Mouse (Mus musculus): ENCODE measurements at regions not wholly inside any gene's neighbourhood (a gene's known extent, or its start where the extent isn't known, plus 50 kb on each side); places are given as distances from the start of the nearest gene placed in this dataset.

DNA sequence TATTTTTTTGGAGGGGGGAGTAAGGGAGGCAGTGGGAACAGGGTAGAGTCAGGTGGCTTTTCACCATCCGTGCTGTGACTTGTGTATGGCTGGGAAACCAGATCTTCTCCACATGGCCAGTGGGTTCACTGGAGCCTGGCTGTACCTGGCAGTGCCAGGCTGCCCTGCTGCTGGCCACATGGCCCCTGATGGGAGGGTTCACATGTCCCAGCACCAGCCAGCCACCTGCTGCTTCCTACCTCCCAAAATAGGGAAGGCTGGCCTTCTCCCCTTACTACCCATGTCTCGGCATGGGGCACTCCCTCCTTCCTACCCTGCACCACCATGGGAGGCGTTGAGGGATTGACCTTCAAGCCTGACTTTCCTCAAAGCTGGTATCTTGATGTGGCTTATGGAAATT lies 82.9 kb upstream of the 1600014C23Rik start:
- DNase-seq: no peak

DNA sequence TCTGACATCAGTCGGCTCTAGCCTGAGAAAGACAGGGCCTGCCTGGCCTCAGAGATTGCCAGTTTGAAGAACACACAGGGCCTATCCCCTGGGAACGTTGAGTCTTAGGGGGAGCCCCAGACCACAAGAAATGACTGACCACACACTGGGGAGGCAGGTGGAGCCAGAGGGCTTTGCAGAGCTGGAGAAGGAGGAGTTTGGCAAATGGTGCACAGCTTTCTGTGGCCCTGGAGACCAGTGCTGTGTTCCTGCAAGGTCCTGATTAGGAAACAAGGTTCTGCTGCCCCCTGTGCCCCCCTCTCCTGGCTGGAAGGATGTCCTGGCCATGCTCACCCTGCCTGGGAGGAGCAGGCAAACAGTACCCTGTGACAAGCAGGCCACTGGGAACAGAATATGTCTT lies 82.2 kb upstream of the 1600014C23Rik start:
- no peak for DNase-seq

DNA sequence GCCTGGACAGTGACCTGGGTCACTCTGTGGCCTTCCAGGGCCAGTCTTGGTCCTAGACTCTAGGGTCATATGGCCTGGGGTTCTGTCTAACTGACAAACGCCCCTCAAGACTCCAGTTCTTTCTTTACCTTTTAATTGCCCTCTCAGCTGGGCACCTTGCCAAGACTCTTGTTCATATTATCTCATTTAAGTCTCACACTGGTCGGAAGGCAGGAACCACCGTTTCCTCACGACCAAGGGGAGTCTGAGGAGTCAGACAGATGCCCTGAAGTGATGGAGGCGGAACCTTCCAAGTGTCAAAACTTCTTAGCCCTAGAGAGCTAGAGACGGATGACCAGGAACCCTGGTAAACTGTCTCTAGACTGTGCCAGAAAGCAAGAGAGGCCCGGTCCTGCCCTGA lies 81.7 kb upstream of the 1600014C23Rik start:
- DNase-seq: no peak

DNA sequence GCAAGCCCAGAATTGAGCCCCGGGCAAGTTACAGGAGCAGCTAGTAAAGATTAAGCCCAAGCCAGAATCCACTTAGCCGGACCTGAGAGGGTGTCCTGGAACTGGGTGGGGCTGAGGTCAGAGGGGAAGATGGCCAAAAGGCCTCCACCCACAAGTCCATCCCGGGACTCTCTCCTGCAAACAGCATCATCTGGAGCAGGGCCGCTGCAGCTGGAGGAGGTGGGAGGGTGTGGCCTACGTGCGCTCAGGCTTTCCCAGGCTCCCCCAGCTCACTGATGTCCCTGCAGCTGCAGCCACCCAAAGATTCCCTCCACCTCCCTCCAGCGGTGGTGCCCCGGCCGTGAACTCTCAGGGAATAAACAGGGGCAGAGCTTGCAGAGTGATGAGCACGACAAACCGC lies 80.9 kb upstream of the 1600014C23Rik start:
- DNase-seq: no peak

DNA sequence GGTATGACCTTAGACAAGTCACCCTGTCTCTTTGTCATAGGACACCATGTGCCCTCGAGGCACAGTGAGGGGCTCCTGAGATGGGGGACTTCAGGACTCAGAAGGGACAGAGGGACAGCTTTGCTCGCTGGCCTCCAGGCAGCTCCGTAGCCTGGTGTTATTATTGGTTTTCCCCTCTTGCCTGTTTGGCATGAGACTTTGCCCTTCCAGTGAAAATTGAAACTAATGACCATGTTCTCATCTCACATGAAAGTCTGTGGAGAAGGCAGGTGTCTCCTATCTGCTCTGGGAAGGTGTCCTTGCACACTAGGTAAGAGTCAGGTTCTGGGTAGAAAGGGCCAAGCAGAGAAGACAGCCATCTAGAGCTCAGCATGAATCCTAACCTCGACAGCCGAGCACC lies 80.3 kb upstream of the 1600014C23Rik start:
- DNase-seq: no peak

DNA sequence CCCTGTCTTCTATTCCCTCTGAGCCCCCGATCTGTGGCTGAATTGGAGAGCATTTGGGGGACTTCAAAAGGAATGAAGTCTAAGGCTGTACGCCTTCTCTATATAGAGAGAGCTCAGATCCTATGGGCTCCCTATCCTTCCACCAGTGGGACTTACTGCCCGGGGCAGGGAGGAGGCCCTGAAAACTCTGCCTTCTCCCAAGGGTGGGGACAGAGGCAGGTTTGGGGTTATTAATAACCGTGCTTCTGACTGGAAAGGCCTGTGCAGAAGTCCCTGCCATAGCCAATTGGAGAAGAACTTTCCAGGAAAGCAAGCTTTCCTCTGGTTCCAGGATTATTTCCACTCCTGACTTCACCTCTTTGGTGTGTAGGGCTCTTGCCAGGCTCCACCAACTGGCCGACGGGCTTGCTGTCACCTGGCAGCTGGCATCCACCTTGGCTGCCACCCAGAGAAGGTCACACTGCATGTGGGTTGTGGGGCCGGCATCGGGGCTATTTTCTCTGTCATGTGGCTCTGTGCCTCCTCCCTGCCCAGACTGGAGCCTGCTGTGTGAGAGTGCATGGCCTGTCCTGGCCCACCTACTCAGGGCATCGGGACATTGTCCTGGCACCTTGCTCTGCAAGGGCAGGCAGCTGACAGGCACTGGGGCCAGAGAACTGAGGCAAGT lies 78.8 kb upstream of the 1600014C23Rik start:
- DNase-seq: no peak

DNA sequence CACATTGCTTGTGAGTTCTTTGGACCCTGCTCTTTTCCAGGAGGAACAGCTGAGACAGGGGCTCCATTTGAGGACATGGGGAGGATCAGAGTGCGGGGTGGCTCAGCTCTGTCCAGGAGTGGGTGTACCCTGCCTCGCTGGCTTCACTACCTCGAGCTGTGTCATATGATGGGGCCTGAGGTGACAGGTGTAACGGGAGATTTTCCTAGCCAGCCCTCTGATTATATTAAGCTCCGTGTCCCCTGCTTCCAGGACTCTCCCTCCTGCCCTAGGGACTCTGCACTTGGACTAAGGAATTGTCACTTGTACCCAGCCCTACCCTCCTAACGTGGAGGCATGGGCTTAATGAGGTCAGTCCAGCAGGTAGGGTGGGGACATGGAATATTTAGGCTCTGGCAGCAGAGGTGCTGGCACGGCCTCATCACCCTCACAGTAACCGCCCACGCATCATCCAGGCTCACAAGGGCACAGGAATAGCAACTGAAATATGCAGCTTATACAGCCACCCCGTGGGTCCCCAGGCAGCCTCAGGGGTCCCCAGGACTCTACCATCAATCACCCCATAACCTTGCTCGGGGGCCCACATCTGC lies 78.1 kb upstream of the 1600014C23Rik start:
- no peak for DNase-seq

DNA sequence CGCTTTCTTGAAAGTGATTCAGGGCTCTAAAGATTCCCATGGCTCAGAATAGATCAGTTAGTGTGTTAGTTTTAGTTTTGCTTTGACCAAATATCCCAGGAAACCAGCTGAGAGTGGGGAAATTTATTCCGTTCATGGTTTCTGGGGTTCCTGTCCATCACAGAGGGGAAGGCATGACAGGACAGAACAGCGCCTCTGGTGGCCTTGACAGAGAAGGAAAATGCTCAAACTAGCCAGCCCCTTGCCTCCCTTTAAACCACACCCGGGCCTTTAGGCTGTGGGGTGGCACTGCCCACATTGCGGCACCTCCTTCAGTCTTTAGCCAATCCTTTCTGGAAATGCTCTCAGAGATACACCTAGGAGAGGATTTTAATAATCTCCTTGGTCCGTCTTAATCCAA lies 76.1 kb upstream of the 1600014C23Rik start:
- no peak for DNase-seq

DNA sequence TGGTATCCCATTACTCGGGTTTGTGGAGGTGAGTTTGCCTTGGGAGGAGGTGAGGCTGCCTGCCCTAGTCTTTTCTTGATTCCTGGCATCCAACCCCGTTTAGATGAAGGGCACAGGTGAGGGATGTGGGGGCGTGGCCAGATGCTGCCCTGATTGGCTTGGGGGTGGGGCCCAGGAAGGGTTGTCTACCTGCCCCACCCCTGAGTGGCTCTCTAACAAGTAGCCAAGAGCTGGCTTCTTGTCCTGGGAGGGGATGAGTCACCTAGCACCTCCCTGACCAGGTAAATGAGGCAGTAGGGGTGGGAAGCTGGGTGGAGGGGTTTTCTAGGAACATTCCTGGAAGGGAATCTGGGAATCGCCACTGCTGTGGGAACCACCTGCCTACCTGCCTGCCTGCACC lies 74.7 kb upstream of the 1600014C23Rik start:
- DNase-seq: no peak

DNA sequence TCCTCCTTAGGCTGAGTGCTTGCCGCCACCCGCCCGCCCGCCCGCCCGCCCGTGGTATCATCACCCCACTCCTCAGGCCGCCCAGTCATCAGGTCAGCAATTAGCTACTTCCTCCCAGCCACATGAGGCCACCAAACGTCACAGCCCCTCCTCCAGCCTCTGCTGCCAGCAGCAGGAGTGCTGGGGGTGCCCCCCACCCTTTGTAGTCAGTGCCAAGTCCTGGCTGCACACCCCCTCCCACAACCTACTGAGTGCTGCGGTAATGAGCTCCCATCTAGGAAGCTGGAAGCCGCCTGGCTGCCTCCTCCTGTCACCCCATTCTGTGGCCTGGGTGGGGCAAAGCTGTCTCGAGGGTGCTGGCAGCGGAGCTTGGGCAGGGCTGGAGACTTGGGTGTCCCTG lies 73.8 kb upstream of the 1600014C23Rik start:
- DNase-seq: no peak

DNA sequence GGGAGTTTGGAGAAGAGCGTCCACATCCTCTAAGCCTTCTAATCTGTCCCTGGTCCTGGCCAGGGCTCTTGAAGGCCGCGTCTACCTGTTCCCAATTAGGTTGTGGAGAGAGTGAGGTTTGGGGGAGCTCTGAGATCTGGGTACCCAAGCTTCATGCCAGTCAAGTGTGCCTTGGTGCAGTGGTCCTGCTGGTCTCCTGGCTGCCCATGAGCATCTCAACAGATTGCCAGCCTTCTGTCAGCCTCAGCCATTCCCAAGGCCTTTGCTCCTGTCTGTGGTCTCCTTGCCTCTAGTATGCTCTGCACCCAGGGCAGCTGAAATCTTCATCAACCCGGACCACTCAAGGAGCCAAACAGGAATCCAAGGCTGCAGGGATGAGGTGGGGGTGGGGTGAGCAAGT lies 73.2 kb upstream of the 1600014C23Rik start:
- DNase-seq: no peak

DNA sequence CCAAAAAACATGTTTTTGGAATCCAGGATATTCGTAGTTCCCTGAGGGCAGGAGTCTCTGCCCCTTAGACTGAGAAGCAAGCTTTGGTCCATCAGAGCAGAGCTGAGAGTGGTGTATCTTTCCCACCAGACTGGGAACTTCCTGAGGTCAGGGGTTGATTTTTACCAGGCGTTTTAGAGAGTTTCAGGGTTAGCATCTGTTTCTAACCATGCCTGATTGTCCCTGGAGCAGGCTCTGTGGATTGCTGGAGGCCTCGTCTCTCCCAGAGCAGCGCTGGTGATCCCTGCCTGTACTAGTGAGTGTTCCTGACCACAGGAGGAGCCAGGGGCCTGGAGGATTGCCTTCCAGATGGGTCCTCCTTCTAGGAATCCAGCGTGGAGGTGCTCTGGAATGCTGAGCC lies 72.8 kb upstream of the 1600014C23Rik start:
- no peak for DNase-seq

DNA sequence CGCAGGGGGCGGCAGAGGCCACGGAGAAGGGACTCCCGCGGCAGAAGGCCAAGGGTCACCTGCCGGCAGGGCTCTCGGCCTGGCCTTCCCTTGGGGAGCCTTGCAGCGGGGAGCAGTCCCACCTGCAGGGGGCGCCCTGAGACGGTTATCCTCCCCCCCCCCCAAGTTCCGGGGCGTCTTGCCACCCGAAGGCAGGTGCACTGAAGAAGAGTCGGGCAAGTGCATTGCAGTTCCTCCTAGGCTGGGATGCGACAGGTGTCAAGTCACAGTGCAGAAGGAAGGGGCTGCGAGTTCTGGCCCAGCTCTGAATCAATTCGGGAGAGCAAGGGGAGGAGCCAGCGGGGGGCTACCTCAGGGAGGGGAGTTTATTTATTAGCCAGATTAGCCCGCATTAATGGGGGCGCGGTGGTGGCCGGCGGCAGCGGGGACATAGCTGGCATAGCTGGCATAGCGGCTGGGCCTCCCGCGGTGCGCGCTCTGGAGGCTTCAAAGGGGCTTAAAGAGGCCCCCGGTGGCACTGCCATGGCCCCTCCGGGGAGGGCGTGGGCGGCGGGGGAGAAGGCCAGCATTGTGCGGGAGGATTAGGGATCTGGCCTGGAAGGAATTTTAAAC lies 71.9 kb upstream of the 1600014C23Rik start:
- DNase-seq: peak; percentile 42 to 46

DNA sequence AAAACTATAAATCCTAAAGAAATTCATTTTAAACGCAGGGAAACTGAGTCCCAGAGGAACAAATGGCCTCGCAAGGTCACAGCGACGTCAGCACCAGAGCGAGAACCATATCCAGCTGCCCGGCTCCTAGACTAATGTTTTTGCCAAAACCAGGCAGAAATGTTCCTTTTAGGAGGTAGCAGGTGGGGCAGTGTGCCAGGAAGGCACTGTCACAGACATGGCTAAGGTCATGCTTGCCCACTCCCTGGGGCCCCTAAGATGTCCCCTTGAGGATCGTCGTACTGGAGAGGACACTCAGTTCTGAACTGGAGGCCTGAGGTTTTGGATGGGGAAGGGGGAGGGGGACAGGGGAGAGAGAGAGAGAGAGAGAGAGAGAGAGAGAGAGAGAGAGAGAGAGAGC lies 69.7 kb upstream of the 1600014C23Rik start:
- no peak for DNase-seq

DNA sequence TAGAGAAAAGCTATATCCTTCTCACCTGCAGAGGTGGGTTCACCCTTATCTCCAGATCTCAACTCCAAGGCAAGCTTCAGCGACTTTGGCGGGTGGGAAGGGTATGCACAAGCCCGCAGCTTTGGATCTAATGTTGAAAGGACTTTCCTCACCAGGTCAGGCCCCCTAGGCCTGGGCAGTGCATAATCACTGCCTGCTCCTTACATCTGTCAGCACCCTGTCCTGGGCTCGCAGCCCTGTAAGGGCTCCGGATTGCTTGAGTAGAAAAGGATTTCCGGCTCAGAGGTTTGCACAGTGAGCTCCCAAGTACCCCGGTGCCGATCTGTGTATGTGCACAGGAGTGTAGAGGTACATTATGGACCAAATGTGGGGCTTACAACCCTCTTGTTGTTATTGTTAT lies 68.8 kb upstream of the 1600014C23Rik start:
- no peak for DNase-seq

DNA sequence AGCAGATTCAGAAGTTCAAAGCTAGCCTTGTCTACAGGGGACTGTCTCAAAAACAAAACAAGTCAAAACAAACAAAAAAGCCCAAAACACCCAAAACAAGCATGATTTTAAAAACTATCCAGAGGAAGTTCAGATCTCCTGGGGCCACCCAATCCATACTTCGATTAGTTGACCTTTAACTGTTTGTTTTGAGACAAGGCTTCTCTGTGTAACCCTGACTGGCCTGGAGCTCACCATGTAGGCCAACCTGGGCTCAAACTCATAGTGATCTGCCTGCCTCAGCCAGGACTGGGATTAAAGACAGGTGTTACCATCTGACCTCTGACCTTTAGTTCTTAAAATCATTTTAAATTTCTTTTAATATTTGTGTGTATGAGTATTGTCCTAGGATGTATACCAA lies 66.1 kb upstream of the 1600014C23Rik start:
- no peak for DNase-seq

DNA sequence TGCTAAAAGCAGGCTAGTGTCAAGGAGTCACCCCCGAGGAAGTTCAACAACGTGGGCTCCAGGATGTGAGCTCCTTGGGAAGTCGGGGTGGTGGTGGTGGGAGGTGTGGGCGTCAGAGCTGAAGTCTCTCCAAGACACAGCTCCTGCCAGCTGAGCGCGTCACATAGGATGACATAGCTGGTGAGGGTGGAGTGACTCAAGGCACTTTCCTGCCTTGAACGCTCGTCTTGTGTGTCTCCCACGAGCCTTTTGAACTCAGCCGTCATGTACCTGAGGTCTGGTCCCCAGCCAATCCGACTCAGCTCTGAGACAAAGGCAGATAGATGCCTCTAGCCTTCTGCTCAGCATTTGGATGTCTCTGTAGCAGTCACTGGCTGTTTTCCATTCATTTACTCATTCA lies 65.4 kb upstream of the 1600014C23Rik start:
- DNase-seq: no peak

DNA sequence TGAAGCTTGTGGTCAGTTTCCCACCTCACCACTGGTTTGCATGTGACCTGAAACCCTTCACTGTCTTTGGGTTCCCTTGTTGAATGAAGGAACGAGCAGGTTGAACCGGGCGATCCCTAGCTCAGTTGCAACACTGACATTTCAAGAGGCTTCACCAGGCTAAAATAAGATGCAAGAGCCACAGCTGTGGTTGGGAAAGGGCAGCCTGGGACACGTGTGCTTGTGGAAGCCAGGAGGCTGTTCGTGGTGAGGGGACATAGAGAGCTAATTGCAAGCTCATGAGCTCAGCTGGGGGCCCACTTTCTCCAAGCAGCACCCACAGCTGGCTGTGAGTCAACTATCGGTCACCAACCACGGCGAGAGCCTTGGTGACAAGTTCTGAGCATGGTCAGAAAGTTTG lies 64.8 kb upstream of the 1600014C23Rik start:
- no peak for DNase-seq

DNA sequence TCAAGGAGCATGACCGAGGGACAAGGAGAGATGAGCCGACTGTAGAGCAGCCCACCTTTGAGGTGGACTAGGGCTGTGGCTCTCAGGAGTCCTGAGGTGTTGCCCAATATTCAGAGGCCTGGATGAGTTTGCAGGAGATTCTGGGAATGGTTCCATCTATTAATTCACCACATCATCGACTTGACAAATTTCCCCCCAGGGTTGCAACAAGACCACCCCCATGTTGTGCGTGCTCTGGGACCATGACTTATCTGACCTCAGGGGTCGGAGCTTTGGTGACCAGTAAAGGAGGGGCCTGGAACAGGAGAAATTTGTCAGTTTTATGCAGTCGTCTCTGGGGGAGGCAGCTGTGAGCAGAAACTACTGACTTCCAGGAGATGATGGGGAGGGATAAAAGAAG lies 63.5 kb upstream of the 1600014C23Rik start:
- DNase-seq: no peak

DNA sequence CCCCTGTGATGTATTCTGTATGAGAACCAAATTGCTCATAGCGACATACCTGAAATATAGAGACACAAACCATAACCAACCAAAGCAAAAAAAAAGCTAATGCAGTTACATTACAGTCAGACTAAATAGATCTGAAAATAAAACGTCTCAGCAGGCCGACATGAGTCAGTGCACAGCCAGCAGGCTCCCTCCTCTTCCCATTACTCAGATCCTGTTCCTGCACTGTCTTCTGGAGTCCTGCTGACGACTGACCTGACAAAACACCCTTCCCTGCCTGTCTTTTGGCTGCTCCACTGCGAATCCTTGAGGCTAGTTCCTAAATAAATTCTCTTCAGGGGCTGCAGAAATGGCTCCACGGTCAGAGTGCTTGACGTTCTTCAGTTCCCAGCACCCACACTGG lies 61.3 kb upstream of the 1600014C23Rik start:
- no peak for DNase-seq

DNA sequence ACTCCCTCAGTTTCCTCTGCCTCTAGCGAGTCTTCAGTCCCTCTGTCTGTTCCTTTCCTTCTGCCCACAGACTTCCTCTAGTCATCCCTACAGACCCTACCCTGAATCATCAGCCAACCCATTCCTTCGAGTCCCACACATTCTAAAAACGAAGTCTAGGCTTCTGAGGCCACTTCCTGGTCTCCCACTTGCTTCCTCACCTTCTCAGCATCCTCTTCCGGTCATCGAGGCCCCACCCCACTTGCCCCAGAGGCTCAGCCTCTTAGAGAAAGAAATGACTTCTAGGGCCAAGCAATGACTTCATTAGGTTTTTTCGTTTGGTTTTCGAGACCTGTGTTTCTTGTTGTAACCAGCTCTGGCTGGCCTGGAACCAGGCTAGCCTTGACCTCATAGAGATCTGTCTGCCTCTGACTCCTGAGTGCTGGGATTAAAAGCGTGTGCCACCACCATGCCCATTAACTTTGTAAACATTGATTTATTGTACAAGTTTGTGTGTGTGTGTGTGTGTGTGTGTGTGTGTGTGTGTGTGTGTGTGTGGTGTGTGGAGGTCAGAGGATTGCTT lies 57.4 kb upstream of the 1600014C23Rik start:
- DNase-seq: no peak

DNA sequence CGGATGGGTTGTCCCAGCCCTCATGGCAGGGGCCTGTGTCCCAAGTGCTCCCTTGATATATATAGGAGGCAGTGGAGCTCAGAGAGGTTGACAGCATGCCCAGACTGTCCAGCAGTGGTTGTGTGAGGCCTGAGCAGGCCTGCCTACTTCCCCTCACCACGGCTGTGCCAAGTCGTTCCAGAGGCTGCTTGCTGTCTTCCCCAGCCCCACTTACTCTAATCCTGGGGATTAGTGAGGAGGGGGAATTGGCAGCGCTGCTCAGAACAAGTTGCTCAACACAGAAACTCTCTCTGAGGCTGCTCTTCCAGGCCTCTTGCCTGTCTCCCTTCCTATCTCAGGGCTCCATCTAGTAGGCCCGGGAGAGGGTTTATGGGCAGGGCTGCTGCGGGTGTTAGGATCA lies 56.1 kb upstream of the 1600014C23Rik start:
- DNase-seq: no peak

DNA sequence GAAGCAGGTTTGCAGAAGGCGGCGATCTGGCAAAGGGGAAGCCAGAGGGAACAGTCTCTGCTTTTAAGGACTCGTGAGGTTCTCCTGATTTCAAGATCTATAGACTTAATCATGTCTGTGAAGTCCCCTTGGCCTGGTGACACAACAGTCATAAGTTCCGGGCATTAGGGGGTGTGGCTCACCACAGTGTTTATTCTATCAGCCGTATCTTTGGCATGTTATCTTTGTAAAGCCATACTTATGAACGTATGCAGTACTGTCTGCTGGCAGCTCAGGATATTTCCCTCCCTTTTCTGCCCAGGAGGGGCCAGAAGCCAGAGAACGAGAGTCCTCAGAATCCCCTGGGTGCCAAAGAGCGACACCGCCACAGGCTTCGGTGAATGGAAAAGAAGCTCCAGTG lies 51.3 kb upstream of the 1600014C23Rik start:
- DNase-seq: no peak

DNA sequence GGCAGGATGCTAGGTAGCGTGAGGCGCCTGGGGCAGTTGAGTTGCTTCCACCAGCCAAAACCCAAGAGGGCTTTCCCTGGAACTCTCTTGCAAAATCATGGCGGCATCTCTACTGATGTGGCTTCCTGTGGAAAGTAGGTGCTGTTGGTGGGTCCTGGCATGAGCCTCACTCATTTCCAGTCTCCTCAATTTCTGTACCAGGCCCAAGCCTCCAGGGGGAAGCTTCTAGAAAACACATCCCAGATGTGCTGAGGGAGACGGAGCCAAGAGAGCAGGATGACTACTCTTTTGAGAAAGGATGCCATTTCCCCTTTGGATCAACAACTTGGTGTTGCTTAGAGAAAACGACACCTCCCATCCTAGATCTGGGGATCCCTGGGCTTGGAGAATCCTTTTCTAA lies 50.9 kb upstream of the 1600014C23Rik start:
- DNase-seq: no peak

All from thymus, postnatal 36 days (tissue).